Mouse (Mus musculus) heart, embryonic 11.5 days (tissue): Measurements from ENCODE around the gene Hist1h3e. TPM values are rescaled to one million over a fixed set of nuclear protein-coding genes. Genes with fewer than 3 reads are reported as not detected.
"Not testable (repeated sequence)": the region's sequence is repeated elsewhere in the genome, so short reads cannot be mapped to it uniquely, and the experiment has no call there.

Experiments used
- ATAC-seq: fragments of 200-750 bp; cut with Nextera tagmentation; replicated peaks from 2 replicates; pipeline ENCODE4 v1.8.0; 2017; ENCODE audit warnings: moderate library complexity; ENCODE audit not compliant: insufficient number of reproducible peaks, low FRiP score, low TSS enrichment
- H3K27ac ChIP-seq: fragments of 300-500 bp; sonication (generic); 2 replicates; pipeline ENCODE4 v1.5.1; 2014; ENCODE audit warnings: mild to moderate bottlenecking, low read depth, low read length
- H3K27me3 ChIP-seq: fragments of 300-500 bp; sonication (generic); 2 replicates; pipeline ENCODE4 v1.6.1; 2014; ENCODE audit warnings: mild to moderate bottlenecking, low read length, mixed read lengths; ENCODE audit not compliant: control insufficient read depth, insufficient read depth
- H3K36me3 ChIP-seq: fragments of 300-500 bp; sonication (generic); 2 replicates; pipeline ENCODE4 v1.6.1; 2014; ENCODE audit warnings: mild to moderate bottlenecking, low read length, moderate library complexity, mixed read lengths; ENCODE audit not compliant: control insufficient read depth, insufficient read depth
- H3K4me1 ChIP-seq: fragments of 300-500 bp; sonication (generic); 2 replicates; pipeline ENCODE4 v1.6.1; 2014; ENCODE audit warnings: low read length; ENCODE audit not compliant: control insufficient read depth, insufficient read depth
- H3K4me2 ChIP-seq: fragments of 300-500 bp; sonication (generic); 2 replicates; pipeline ENCODE4 v1.6.1; 2014; ENCODE audit warnings: mild to moderate bottlenecking, moderate library complexity
- H3K4me3 ChIP-seq: fragments of 300-500 bp; sonication (generic); 2 replicates; pipeline ENCODE4 v1.5.1; 2014; ENCODE audit warnings: low read depth, low read length
- H3K9ac ChIP-seq: fragments of 300-500 bp; sonication (generic); 2 replicates; pipeline ENCODE4 v1.6.1; 2014; ENCODE audit warnings: mild to moderate bottlenecking, low read depth, low read length, moderate library complexity
- H3K9me3 ChIP-seq: fragments of 300-500 bp; sonication (generic); replicated peaks from 2 replicates; pipeline ENCODE4 v1.6.1; 2016; ENCODE audit warnings: low read length; ENCODE audit not compliant: control insufficient read depth
- WGBS: fragments of 180-500 bp; shearing (Covaris S2); extraction: QIAGEN DNeasy Blood & Tissue Kit; methylation state at CpG from one replicate; pipeline ENCODE4 v1.1.7; 2014; ENCODE audit not compliant: insufficient replicate concordance; 5-methylcytosine and 5-hydroxymethylcytosine counted together
- polyA plus RNA-seq: library from polyadenylated mRNA; unstranded; fragments of >200 nt; fragmentation: Nextera tagmentation; extraction: Ambion mirVana; gene quantifications from 2 replicates; pipeline ENCODE4 v1.2.1, GENCODE M21; 2014

Gene Hist1h3e
- polyA plus RNA-seq, 1 experiment from 2014 or later, result 3.0 TPM

- 33% methylated on average over 2 of the region's 2 CpGs for WGBS
- not testable (repeated sequence) for H3K36me3 ChIP-seq, ATAC-seq, H3K4me1 ChIP-seq, H3K9me3 ChIP-seq, H3K4me2 ChIP-seq, H3K27me3 ChIP-seq, H3K27ac ChIP-seq, H3K4me3 ChIP-seq, H3K9ac ChIP-seq
Measured at GRCm38 (mm10) chr13:23560699-23561098, 1.5 kb downstream of the Hist1h3e start.

- H3K4me3 ChIP-seq, result no peak overlapping the region
- 73% methylated on average over 3 of the region's 3 CpGs for WGBS
- no peaks in the 10 kb centered on the region for H3K9me3 ChIP-seq
- H3K36me3 ChIP-seq, result no peaks in the 10 kb centered on the region
- H3K4me1 ChIP-seq, result peaks cover 7% of the 10 kb centered on the region; the same call in 1 of the 2 replicates
- H3K27ac ChIP-seq, result peak overlapping the region; percentile 54; the same call in 1 of the 2 replicates
- ATAC-seq, result no peak
- H3K9ac ChIP-seq, result 0 out of 2 replicates have a peak overlapping the region, but pooled peaks have one; percentile 8
- peak overlapping the region; percentile 86 for H3K4me2 ChIP-seq
- H3K27me3 ChIP-seq, result no peaks in the 10 kb centered on the region
Measured at GRCm38 (mm10) chr13:23556906-23557305, 5.3 kb downstream of the Hist1h3e start.

GRCm38 (mm10) chr13:23555839-23556416 is 6.2 kb downstream of the Hist1h3e start:
- Histone ChIP-seq H3K27ac (peak overlapping the region; percentile 98), H3K4me1 (peaks cover 7% of the 10 kb centered on the region; the same call in 1 of the 2 replicates), H3K9ac (peak overlapping the region; percentile 93), H3K4me2 (peak overlapping the region; percentile 86), H3K27me3 (no peaks in the 10 kb centered on the region), H3K9me3 (no peaks in the 10 kb centered on the region), H3K36me3 (no peaks in the 10 kb centered on the region), H3K4me3 (peak overlapping the region; percentile 60)
- peak; percentile 66 for ATAC-seq
- WGBS, result 1% methylated on average over 18 of the region's 18 CpGs

GRCm38 (mm10) chr13:23554925-23555838 is 7.0 kb downstream of the Hist1h3e start:
- Histone ChIP-seq H3K27me3 (no peaks in the 10 kb centered on the region), H3K4me3 (peak overlapping the region; percentile 60), H3K36me3 (no peaks in the 10 kb centered on the region), H3K9me3 (no peaks in the 10 kb centered on the region), H3K4me1 (peaks cover 7% of the 10 kb centered on the region; the same call in 1 of the 2 replicates), H3K4me2 (peak overlapping the region; percentile 86), H3K27ac (peak overlapping the region; percentile 98), H3K9ac (peak overlapping the region; percentile 93)
- ATAC-seq, result peak; percentile 80
- under 1% methylated on average over 50 of the region's 54 CpGs for WGBS

GRCm38 (mm10) chr13:23554393-23554792 is 7.8 kb downstream of the Hist1h3e start:
- no peak for ATAC-seq
- Histone ChIP-seq H3K4me1 (peaks cover 7% of the 10 kb centered on the region; the same call in 1 of the 2 replicates), H3K4me2 (peak overlapping the region; percentile 86), H3K4me3 (peak overlapping the region; percentile 60), H3K27me3 (no peaks in the 10 kb centered on the region), H3K9me3 (no peaks in the 10 kb centered on the region), H3K27ac (peak overlapping the region; percentile 98), H3K36me3 (no peaks in the 10 kb centered on the region), H3K9ac (peak overlapping the region; percentile 93)
- WGBS, result 21% methylated on average over 9 of the region's 9 CpGs

GRCm38 (mm10) chr13:23552962-23553361 is 9.2 kb downstream of the Hist1h3e start, which contains the start of gene Hist1h1d:
TSS of gene Hist1h1d (plus strand) at chr13:23553262.
- Histone ChIP-seq H3K36me3 (no peaks in the 10 kb centered on the region), H3K9ac (peak within 1 kb of the TSS; percentile 49; the same call in 1 of the 2 replicates), H3K4me3 (peak within 1 kb of the TSS; percentile 47; the same call in 1 of the 2 replicates), H3K27me3 (no peaks in the 10 kb centered on the region), H3K4me1 (peaks cover 7% of the 10 kb centered on the region; the same call in 1 of the 2 replicates), H3K27ac (peak within 1 kb of the TSS; percentile 98), H3K9me3 (no peaks in the 10 kb centered on the region), H3K4me2 (peak within 1 kb of the TSS; percentile 71)
- no peak for ATAC-seq

- Histone ChIP-seq H3K4me3 (peak overlapping the region; percentile 47), H3K4me1 (peaks cover 7% of the 10 kb centered on the region; the same call in 1 of the 2 replicates), H3K9me3 (no peaks in the 10 kb centered on the region), H3K27me3 (no peaks in the 10 kb centered on the region), H3K4me2 (peak overlapping the region; percentile 71), H3K27ac (peak overlapping the region; percentile 89), H3K9ac (peak overlapping the region; percentile 77), H3K36me3 (no peaks in the 10 kb centered on the region)
- WGBS, result 49% methylated on average over 8 of the region's 8 CpGs
- no peak for ATAC-seq
Measured at GRCm38 (mm10) chr13:23551931-23552914, 9.9 kb downstream of the Hist1h3e start.
